In the genomic region with DNA sequence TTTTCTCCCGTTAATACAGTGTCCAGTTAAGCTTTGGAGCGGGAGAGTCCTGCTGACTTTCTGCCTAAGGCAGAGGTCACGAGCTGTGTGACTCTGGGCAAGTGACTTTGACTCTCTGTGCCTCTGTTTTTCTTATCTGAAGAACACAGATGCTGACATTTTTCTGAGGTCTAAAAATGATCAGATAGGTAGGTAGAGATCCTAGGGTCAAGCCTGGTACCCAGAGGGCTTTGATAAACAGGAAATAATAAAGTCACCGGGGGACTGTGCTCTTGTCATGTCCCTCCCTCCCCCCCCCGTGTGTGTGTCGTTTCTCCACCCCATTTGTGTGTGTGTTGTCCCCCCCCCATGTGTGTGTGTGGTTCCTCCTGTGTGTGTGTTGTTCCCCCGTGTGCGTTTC, we compare ENCODE assay signal across 24 mouse cellular contexts. TPM values are rescaled to one million over a fixed set of nuclear protein-coding genes. Genes with fewer than 3 reads are reported as not detected.
A peak's percentile ranks its signal among the peaks of the same experiment; 100 is the strongest.
DNase-seq lines count a peak whose midpoint lies in the region; ATAC-seq and TF ChIP-seq lines count a peak whose summit lies in the region.
"Had no signal": no experiment of that assay in that cellular context is flagged by ENCODE, and none has a peak within 500 bp of the region (broad histone marks: within the 10 kb centered on the region; RNA-seq: fewer than 3 reads in every experiment).

No protein-coding gene starts in this region.

- H3K79me2 ChIP-seq in MEL (ENCODE audit: control insufficient read depth, insufficient read depth, low read length, poor library complexity), result no peaks in the 10 kb centered on the region

- no peak overlapping the region for H3K4me3 ChIP-seq in liver, embryonic 12.5 days
- peak overlapping the region; percentile 43 to 53 for H3K4me3 ChIP-seq in MEL (ENCODE audit: control insufficient read depth in 1 of 2, insufficient read depth in 1 of 2, low read depth in 2 of 2, low read length in 2 of 2)
- no peak overlapping the region for H3K4me3 ChIP-seq in intestine, postnatal 0 days (ENCODE audit: low read depth, low read length)
- H3K4me3 ChIP-seq in stomach, postnatal 0 days (ENCODE audit: low read depth, low read length), result no peak overlapping the region
- H3K4me3 ChIP-seq in forebrain, embryonic 13.5 days, result no peak overlapping the region
- H3K4me3 ChIP-seq: limb, embryonic 12.5 days; megakaryocyte, embryonic 14.5 days; midbrain, embryonic 15.5 days had no signal

- TF ChIP-seq EP300 in MEL (IDR thresholded peaks at IDR 0.05; ENCODE audit: low read depth in 1 of 2, low read length in 2 of 2), result peak in 1 of 2 experiments; percentile 40; a peak in 3 of 4 replicates
- no peak for TF ChIP-seq EP300 in stomach, postnatal 0 days (optimal IDR thresholded peaks at IDR 0.05)

- peaks cover 29% of the 10 kb centered on the region for H3K4me1 ChIP-seq in liver, embryonic 12.5 days
- H3K4me1 ChIP-seq in MEL (ENCODE audit: control insufficient read depth in 1 of 2, insufficient read depth in 2 of 2, low read length in 2 of 2), result peaks cover 3 to 18% of the 10 kb centered on the region in 2 experiments
- peaks cover 5% of the 10 kb centered on the region for H3K4me1 ChIP-seq in intestine, postnatal 0 days (replicated peaks; ENCODE audit: control insufficient read depth, insufficient read depth, low read length)
- H3K4me1 ChIP-seq in stomach, postnatal 0 days (replicated peaks; ENCODE audit: control insufficient read depth, insufficient read depth), result 0 out of 2 replicates have a peak, but pooled peaks cover 3% of the 10 kb centered on the region
- peaks cover 11% of the 10 kb centered on the region; the same call in 1 of the 2 replicates for H3K4me1 ChIP-seq in forebrain, embryonic 13.5 days
- H3K4me1 ChIP-seq: midbrain, embryonic 15.5 days had no signal

- ATAC-seq in liver, embryonic 12.5 days, result 0 out of 2 replicates have a peak, but pooled peaks have one; percentile 6
- no peak for ATAC-seq in intestine, postnatal 0 days
- ATAC-seq in stomach, postnatal 0 days (ENCODE audit: low FRiP score, low TSS enrichment), result no peak
- no peak for ATAC-seq in forebrain, embryonic 13.5 days
- ATAC-seq in monocyte, adult 5-6 weeks (replicated peaks; ENCODE audit: insufficient number of reproducible peaks, low FRiP score, low TSS enrichment, poor library complexity, severe bottlenecking), result no peak
- ATAC-seq: forebrain, postnatal 0 days; midbrain, embryonic 15.5 days had no signal

- no peak for TF ChIP-seq POLR2A in MEL (IDR thresholded peaks at IDR 0.05; ENCODE audit: control insufficient read depth in 1 of 2, insufficient read depth in 1 of 2, low read depth in 1 of 2, low read length in 2 of 2, poor library complexity in 1 of 2)

- peaks cover 61% of the 10 kb centered on the region for H3K27me3 ChIP-seq in liver, embryonic 12.5 days (replicated peaks)
- H3K27me3 ChIP-seq in MEL (ENCODE audit: control insufficient read depth in 1 of 2, insufficient read depth in 2 of 2, low read length in 2 of 2), result no peaks in the 10 kb centered on the region
- no peaks in the 10 kb centered on the region for H3K27me3 ChIP-seq in intestine, postnatal 0 days (replicated peaks; ENCODE audit: control insufficient read depth, insufficient read depth, low read length)
- H3K27me3 ChIP-seq in stomach, postnatal 0 days (ENCODE audit: control insufficient read depth, insufficient read depth, low read length), result no peaks in the 10 kb centered on the region; the same call in 1 of the 2 replicates
- peaks cover 18% of the 10 kb centered on the region for H3K27me3 ChIP-seq in forebrain, embryonic 13.5 days
- H3K27me3 ChIP-seq: CH12.LX; midbrain, embryonic 15.5 days had no signal

- no peak for DNase-seq in liver
- DNase-seq in MEL (ENCODE audit: low read depth, low spot score), result no peak
- DNase-seq in stomach, postnatal 0 days (ENCODE audit: low spot score), result no peak
- DNase-seq: adrenal gland, postnatal 36 days; cerebellum, adult 8-10 months; forebrain, postnatal 0 days; kidney, adult 9 months; kidney, postnatal 4 days; layer of hippocampus, adult 9-11 months; lung, adult 2 months; right cerebral cortex, postnatal 25 days had no signal

- no peak overlapping the region for H3K27ac ChIP-seq in liver, embryonic 12.5 days
- H3K27ac ChIP-seq in MEL (ENCODE audit: control insufficient read depth, low read depth, low read length), result peak overlapping the region; percentile 51
- peak overlapping the region; percentile 92 for H3K27ac ChIP-seq in intestine, postnatal 0 days (ENCODE audit: low read depth, low read length)
- peak overlapping the region; percentile 56 for H3K27ac ChIP-seq in stomach, postnatal 0 days (replicated peaks)
- H3K27ac ChIP-seq in forebrain, embryonic 13.5 days, result no peak overlapping the region
- H3K27ac ChIP-seq: limb, embryonic 12.5 days; midbrain, embryonic 15.5 days had no signal

- H3K9ac ChIP-seq in liver, embryonic 12.5 days, result no peak overlapping the region
- H3K9ac ChIP-seq in MEL (ENCODE audit: control insufficient read depth, low read depth, low read length, poor library complexity, severe bottlenecking), result peak overlapping the region; percentile 29
- no peak overlapping the region for H3K9ac ChIP-seq in intestine, postnatal 0 days (ENCODE audit: low read depth, low read length)
- no peak overlapping the region for H3K9ac ChIP-seq in stomach, postnatal 0 days (ENCODE audit: low read length)
- H3K9ac ChIP-seq in forebrain, embryonic 13.5 days, result no peak overlapping the region
- H3K9ac ChIP-seq: forebrain, postnatal 0 days; limb, embryonic 12.5 days; midbrain, embryonic 15.5 days had no signal

- no peaks in the 10 kb centered on the region for H3K36me3 ChIP-seq in liver, embryonic 12.5 days
- H3K36me3 ChIP-seq in MEL (ENCODE audit: control insufficient read depth in 1 of 2, insufficient read depth in 2 of 2, low read length in 2 of 2), result peaks cover 0 to 3% of the 10 kb centered on the region in 2 experiments; a peak in 2 of 4 replicates
- H3K36me3 ChIP-seq in intestine, postnatal 0 days (ENCODE audit: control insufficient read depth, insufficient read depth), result no peaks in the 10 kb centered on the region
- no peaks in the 10 kb centered on the region for H3K36me3 ChIP-seq in stomach, postnatal 0 days (ENCODE audit: control insufficient read depth, insufficient read depth, low read length)
- H3K36me3 ChIP-seq in forebrain, embryonic 13.5 days (ENCODE audit: poor library complexity, severe bottlenecking), result no peaks in the 10 kb centered on the region
- H3K36me3 ChIP-seq: limb, embryonic 12.5 days; midbrain, embryonic 15.5 days had no signal

- TF ChIP-seq RAD21 in MEL (IDR thresholded peaks at IDR 0.05; ENCODE audit: low read depth, low read length), result no peak

- no peak for TF ChIP-seq CTCF in MEL (IDR thresholded peaks at IDR 0.05 in 2 of 3, conservative IDR thresholded peaks at IDR 0.05 in 1 of 3; ENCODE audit: control insufficient read depth in 1 of 3, insufficient read depth in 1 of 3, low read depth in 2 of 3, low read length in 3 of 3, poor library complexity in 1 of 3, severe bottlenecking in 1 of 3)
- TF ChIP-seq CTCF in intestine, postnatal 0 days (IDR thresholded peaks at IDR 0.05; ENCODE audit: low read depth), result no peak
- no peak for TF ChIP-seq CTCF in stomach, postnatal 0 days (IDR thresholded peaks at IDR 0.05; ENCODE audit: low read depth)

- WGBS in liver, embryonic 12.5 days (ENCODE audit: insufficient replicate concordance), result 36% methylated on average over 5 of the region's 8 CpGs
- 48% methylated on average over 8 of the region's 8 CpGs for WGBS in intestine, postnatal 0 days
- WGBS in stomach, postnatal 0 days, result 44% methylated on average over 6 of the region's 8 CpGs
- WGBS in forebrain, embryonic 13.5 days, result 70% methylated on average over 8 of the region's 8 CpGs

- H3K9me3 ChIP-seq in liver, embryonic 12.5 days (replicated peaks), result no peaks in the 10 kb centered on the region
- H3K9me3 ChIP-seq in MEL (replicated peaks; ENCODE audit: insufficient read depth, low read length), result no peaks in the 10 kb centered on the region
- H3K9me3 ChIP-seq in intestine, postnatal 0 days (ENCODE audit: control insufficient read depth), result no peaks in the 10 kb centered on the region
- H3K9me3 ChIP-seq in stomach, postnatal 0 days (ENCODE audit: control insufficient read depth, low read length), result no peaks in the 10 kb centered on the region
- H3K9me3 ChIP-seq in forebrain, embryonic 13.5 days (replicated peaks), result no peaks in the 10 kb centered on the region
- H3K9me3 ChIP-seq: limb, embryonic 12.5 days; midbrain, embryonic 15.5 days had no signal

- no peak overlapping the region; the same call in 1 of the 2 replicates for H3K4me2 ChIP-seq in liver, embryonic 12.5 days
- H3K4me2 ChIP-seq in intestine, postnatal 0 days (replicated peaks; ENCODE audit: low read depth), result peak overlapping the region; percentile 48
- 0 out of 2 replicates have a peak overlapping the region, but pooled peaks have one; percentile 11 for H3K4me2 ChIP-seq in stomach, postnatal 0 days (replicated peaks; ENCODE audit: low read depth)
- no peak overlapping the region for H3K4me2 ChIP-seq in forebrain, embryonic 13.5 days
- H3K4me2 ChIP-seq: limb, embryonic 12.5 days; midbrain, embryonic 15.5 days had no signal

RNA-seq across cellular contexts. Expression of a gene that starts 1.9 kb away (rescaled TPM):
- polyA plus RNA-seq in liver, embryonic 12.5 days (2016; fragmentation: Nextera tagmentation; extraction: Ambion mirVana), result 0.71 and 0.82 TPM in 2 replicates
- total RNA-seq in MEL (2012; rRNA removed), result 0.65 and 0.72 TPM in 2 replicates
- 1 to 10 TPM in 1 of 2 experiments, not detected in 1; 2.3 TPM for polyA plus RNA-seq in MEL (2012; ENCODE audit: insufficient read depth in 1 of 2, insufficient read length in 2 of 2, low read depth in 1 of 2, low replicate concordance in 2 of 2, missing spikeins in 1 of 2)
- polyA plus RNA-seq in intestine, postnatal 0 days (2015; fragmentation: Nextera tagmentation; extraction: Ambion mirVana), result 17.9 and 22.5 TPM in 2 replicates
- polyA plus RNA-seq in stomach, postnatal 0 days (2015; fragmentation: Nextera tagmentation; extraction: Ambion mirVana), result 15.6 and 21.6 TPM in 2 replicates
- 0.47 and 0.53 TPM in 2 replicates for polyA plus RNA-seq in forebrain, embryonic 13.5 days (2015; fragmentation: Nextera tagmentation; extraction: Ambion mirVana)
- 0.48 to 3.1 TPM (median 0.64 TPM) in 3 replicates for total RNA-seq in monocyte, adult 5-6 weeks (2017)
- total RNA-seq: adrenal gland, postnatal 36 days had no signal

RNA-seq across cellular contexts. Expression of a gene that starts 8.9 kb away (rescaled TPM):
- not detected in 2 replicates for polyA plus RNA-seq in liver, embryonic 12.5 days (2016; fragmentation: Nextera tagmentation; extraction: Ambion mirVana)
- total RNA-seq in MEL (2012; rRNA removed), result not detected in 2 replicates
- polyA plus RNA-seq in MEL (2012; ENCODE audit: insufficient read depth in 1 of 2, insufficient read length in 2 of 2, low read depth in 1 of 2, low replicate concordance in 2 of 2, missing spikeins in 1 of 2), result not detected
- not detected in 2 replicates for polyA plus RNA-seq in intestine, postnatal 0 days (2015; fragmentation: Nextera tagmentation; extraction: Ambion mirVana)
- polyA plus RNA-seq in stomach, postnatal 0 days (2015; fragmentation: Nextera tagmentation; extraction: Ambion mirVana), result not detected in 2 replicates
- not detected in 2 replicates for polyA plus RNA-seq in forebrain, embryonic 13.5 days (2015; fragmentation: Nextera tagmentation; extraction: Ambion mirVana)
- total RNA-seq in monocyte, adult 5-6 weeks (2017), result 0.64 TPM in 1 of 3 replicates, not detected in the others
- total RNA-seq: adrenal gland, postnatal 36 days; CH12.LX; forebrain, postnatal 0 days; gastrocnemius, adult 18-20 months; hematopoietic stem cell, adult 5-6 weeks; left cerebral cortex, adult 8-10 months had no signal
- polyA plus RNA-seq: embryonic facial prominence, embryonic 11.5 days; forebrain, postnatal 0 days; limb, embryonic 12.5 days; midbrain, embryonic 15.5 days had no signal

RNA-seq across cellular contexts. Expression of a gene that starts 32.3 kb away (rescaled TPM):
- polyA plus RNA-seq in liver, embryonic 12.5 days (2016; fragmentation: Nextera tagmentation; extraction: Ambion mirVana), result 18.5 and 21.5 TPM in 2 replicates
- total RNA-seq in MEL (2012; rRNA removed), result 0.52 and 1.3 TPM in 2 replicates
- under 1 TPM in 1 of 2 experiments, not detected in 1; 0.86 TPM for polyA plus RNA-seq in MEL (2012; ENCODE audit: insufficient read depth in 1 of 2, insufficient read length in 2 of 2, low read depth in 1 of 2, low replicate concordance in 2 of 2, missing spikeins in 1 of 2)
- polyA plus RNA-seq in intestine, postnatal 0 days (2015; fragmentation: Nextera tagmentation; extraction: Ambion mirVana), result 28.7 and 31.2 TPM in 2 replicates
- 18.0 and 20.3 TPM in 2 replicates for polyA plus RNA-seq in stomach, postnatal 0 days (2015; fragmentation: Nextera tagmentation; extraction: Ambion mirVana)
- polyA plus RNA-seq in forebrain, embryonic 13.5 days (2015; fragmentation: Nextera tagmentation; extraction: Ambion mirVana), result 2.2 and 2.6 TPM in 2 replicates
- total RNA-seq in monocyte, adult 5-6 weeks (2017), result 1,277 to 1,906 TPM (median 1,626 TPM) in 3 replicates

RNA-seq across cellular contexts. Expression of a gene that starts 39.8 kb away (rescaled TPM):
- 3.4 and 3.7 TPM in 2 replicates for polyA plus RNA-seq in liver, embryonic 12.5 days (2016; fragmentation: Nextera tagmentation; extraction: Ambion mirVana)
- 2.6 and 5.4 TPM in 2 replicates for total RNA-seq in MEL (2012; rRNA removed)
- 10 to 100 TPM in 1 of 2 experiments, not detected in 1; 11.9 TPM for polyA plus RNA-seq in MEL (2012; ENCODE audit: insufficient read depth in 1 of 2, insufficient read length in 2 of 2, low read depth in 1 of 2, low replicate concordance in 2 of 2, missing spikeins in 1 of 2)
- 0.88 and 1.5 TPM in 2 replicates for polyA plus RNA-seq in intestine, postnatal 0 days (2015; fragmentation: Nextera tagmentation; extraction: Ambion mirVana)
- 1.3 TPM in 2 replicates for polyA plus RNA-seq in stomach, postnatal 0 days (2015; fragmentation: Nextera tagmentation; extraction: Ambion mirVana)
- 6.2 and 9.4 TPM in 2 replicates for polyA plus RNA-seq in forebrain, embryonic 13.5 days (2015; fragmentation: Nextera tagmentation; extraction: Ambion mirVana)
- total RNA-seq in monocyte, adult 5-6 weeks (2017), result 8.5 to 13.7 TPM (median 10.6 TPM) in 3 replicates

RNA-seq across cellular contexts. Expression of a gene that starts 43.9 kb away (rescaled TPM):
- 4.2 and 5.8 TPM in 2 replicates for polyA plus RNA-seq in liver, embryonic 12.5 days (2016; fragmentation: Nextera tagmentation; extraction: Ambion mirVana)
- total RNA-seq in MEL (2012; rRNA removed), result not detected in 2 replicates
- polyA plus RNA-seq in MEL (2012; ENCODE audit: insufficient read depth in 1 of 2, insufficient read length in 2 of 2, low read depth in 1 of 2, low replicate concordance in 2 of 2, missing spikeins in 1 of 2), result under 1 TPM in 1 of 2 experiments, not detected in 1; 0.01 TPM
- not detected in 2 replicates for polyA plus RNA-seq in intestine, postnatal 0 days (2015; fragmentation: Nextera tagmentation; extraction: Ambion mirVana)
- not detected in 2 replicates for polyA plus RNA-seq in stomach, postnatal 0 days (2015; fragmentation: Nextera tagmentation; extraction: Ambion mirVana)
- polyA plus RNA-seq in forebrain, embryonic 13.5 days (2015; fragmentation: Nextera tagmentation; extraction: Ambion mirVana), result 0.15 and 0.34 TPM in 2 replicates
- 0.19 TPM in 1 of 3 replicates, not detected in the others for total RNA-seq in monocyte, adult 5-6 weeks (2017)
- total RNA-seq: adrenal gland, postnatal 36 days; left cerebral cortex, adult 8-10 months had no signal
- polyA plus RNA-seq: forebrain, postnatal 0 days; heart, embryonic 16.5 days had no signal

Comparison
In these comparisons a context has a peak if more than half of its experiments do, and no peak if none do; other contexts are left out.
1. H3K27ac ChIP-seq: peak in MEL (single experiment), intestine, postnatal 0 days (single experiment) and stomach, postnatal 0 days (single experiment); none in liver, embryonic 12.5 days (single experiment) and forebrain, embryonic 13.5 days (single experiment).
2. H3K4me2 ChIP-seq: peak in intestine, postnatal 0 days (single experiment) and stomach, postnatal 0 days (single experiment); none in liver, embryonic 12.5 days (single experiment) and forebrain, embryonic 13.5 days (single experiment).
3. H3K4me3 ChIP-seq: peak in MEL (2 of 2); none in liver, embryonic 12.5 days (single experiment), intestine, postnatal 0 days (single experiment), stomach, postnatal 0 days (single experiment) and forebrain, embryonic 13.5 days (single experiment).